Mouse (Mus musculus): ENCODE data around the gene 1110008P14Rik. TPM values are rescaled to one million over a fixed set of nuclear protein-coding genes. Genes with fewer than 3 reads are reported as not detected.

1110008P14Rik gene
- total and polyA plus RNA-seq, 3 experiments: 26.5 to 61.9 (median 61.4) TPM

GRCm38 (mm10) chr2:32425568-32425967, 43.8 kb upstream of the 1110008P14Rik start:
- Histone ChIP-seq H3K36me3 (replicated peaks) (peaks cover 31% of the 10 kb centered on the region), H3K27me3 (ENCODE audit: insufficient read depth, low read length) (no peaks in the 10 kb centered on the region), H3K9me3 (replicated peaks) (no peaks in the 10 kb centered on the region), H3K4me3 (ENCODE audit: low read depth, low read length) (no peak overlapping the region), H3K4me1 (ENCODE audit: insufficient read depth, low read depth, low read length) (peaks cover 50% of the 10 kb centered on the region)
- DNase-seq (ENCODE audit: low spot score) (no peak), ATAC-seq (ENCODE audit: extremely low read depth, insufficient number of reproducible peaks, low FRiP score, poor library complexity, severe bottlenecking) (no peak)
- TF ChIP-seq GATA1 (IDR thresholded peaks at IDR 0.05; ENCODE audit: borderline replicate concordance, low read length): no peak

- Histone ChIP-seq H3K4me3 (ENCODE audit: low read depth, low read length) (no peak overlapping the region), H3K9me3 (replicated peaks) (no peaks in the 10 kb centered on the region), H3K4me1 (ENCODE audit: insufficient read depth, low read depth, low read length) (peaks cover 50% of the 10 kb centered on the region), H3K27me3 (ENCODE audit: insufficient read depth, low read length) (no peaks in the 10 kb centered on the region), H3K36me3 (replicated peaks) (peaks cover 36% of the 10 kb centered on the region)
- ATAC-seq (ENCODE audit: extremely low read depth, insufficient number of reproducible peaks, low FRiP score, poor library complexity, severe bottlenecking) (no peak), DNase-seq (ENCODE audit: low spot score) (no peak)
- no peak for TF ChIP-seq POLR2AphosphoS5 (IDR thresholded peaks at IDR 0.05; ENCODE audit: insufficient replicate concordance, low read depth, low read length)
- TF ChIP-seq GATA1 (IDR thresholded peaks at IDR 0.05; ENCODE audit: borderline replicate concordance, low read length): no peak
- TF ChIP-seq CTCF (IDR thresholded peaks at IDR 0.05; ENCODE audit: low read depth, low read length): no peak
- no peak for TF ChIP-seq TAL1 (conservative IDR thresholded peaks at IDR 0.05; ENCODE audit: low read depth, low read length)
- no peak for TF ChIP-seq GATA2 (IDR thresholded peaks at IDR 0.05; ENCODE audit: borderline replicate concordance, low read depth, low read length)
Observed at GRCm38 (mm10) chr2:32424796-32425195, 43.1 kb upstream of the 1110008P14Rik start.

GRCm38 (mm10) chr2:32423481-32424331, 42.0 kb upstream of the 1110008P14Rik start:
- TF ChIP-seq TAL1 (conservative IDR thresholded peaks at IDR 0.05; ENCODE audit: low read depth, low read length): no peak
- TF ChIP-seq POLR2AphosphoS5 (IDR thresholded peaks at IDR 0.05; ENCODE audit: insufficient replicate concordance, low read depth, low read length): no peak
- no peak for TF ChIP-seq GATA1 (IDR thresholded peaks at IDR 0.05; ENCODE audit: borderline replicate concordance, low read length)
- TF ChIP-seq CTCF (IDR thresholded peaks at IDR 0.05; ENCODE audit: low read depth, low read length): no peak
- no peak for TF ChIP-seq GATA2 (IDR thresholded peaks at IDR 0.05; ENCODE audit: borderline replicate concordance, low read depth, low read length)
- peak; percentile 91 for ATAC-seq (ENCODE audit: extremely low read depth, insufficient number of reproducible peaks, low FRiP score, poor library complexity, severe bottlenecking)
- Histone ChIP-seq H3K4me3 (ENCODE audit: low read depth, low read length) (peak overlapping the region; percentile 65; the same call in 1 of the 2 replicates), H3K27me3 (ENCODE audit: insufficient read depth, low read length) (no peaks in the 10 kb centered on the region), H3K9me3 (replicated peaks) (no peaks in the 10 kb centered on the region), H3K4me1 (ENCODE audit: insufficient read depth, low read depth, low read length) (peaks cover 42% of the 10 kb centered on the region), H3K36me3 (replicated peaks) (peaks cover 47% of the 10 kb centered on the region)
- peak; percentile 71 for DNase-seq (ENCODE audit: low spot score)

GRCm38 (mm10) chr2:32421851-32422251, 40.1 kb upstream of the 1110008P14Rik start:
- Histone ChIP-seq H3K27me3 (ENCODE audit: insufficient read depth, low read length) (no peaks in the 10 kb centered on the region), H3K9me3 (replicated peaks) (no peaks in the 10 kb centered on the region), H3K4me3 (ENCODE audit: low read depth, low read length) (no peak overlapping the region), H3K4me1 (ENCODE audit: insufficient read depth, low read depth, low read length) (peaks cover 28% of the 10 kb centered on the region), H3K36me3 (replicated peaks) (peaks cover 60% of the 10 kb centered on the region)
- DNase-seq (ENCODE audit: low spot score): no peak
- no peak for TF ChIP-seq TAL1 (conservative IDR thresholded peaks at IDR 0.05; ENCODE audit: low read depth, low read length)
- no peak for TF ChIP-seq GATA2 (IDR thresholded peaks at IDR 0.05; ENCODE audit: borderline replicate concordance, low read depth, low read length)
- no peak for TF ChIP-seq GATA1 (IDR thresholded peaks at IDR 0.05; ENCODE audit: borderline replicate concordance, low read length)
- no peak for TF ChIP-seq CTCF (IDR thresholded peaks at IDR 0.05; ENCODE audit: low read depth, low read length)
- TF ChIP-seq POLR2AphosphoS5 (IDR thresholded peaks at IDR 0.05; ENCODE audit: insufficient replicate concordance, low read depth, low read length): no peak
- no peak for ATAC-seq (ENCODE audit: extremely low read depth, insufficient number of reproducible peaks, low FRiP score, poor library complexity, severe bottlenecking)

GRCm38 (mm10) chr2:32420647-32421046, 38.9 kb upstream of the 1110008P14Rik start:
- no peaks in the 10 kb centered on the region for H3K9me3 ChIP-seq (replicated peaks)

GRCm38 (mm10) chr2:32420066-32420608, 38.4 kb upstream of the 1110008P14Rik start:
- peaks cover 70% of the 10 kb centered on the region for H3K36me3 ChIP-seq (replicated peaks)
- peaks cover 25% of the 10 kb centered on the region for H3K4me1 ChIP-seq (ENCODE audit: insufficient read depth, low read depth, low read length)
- no peak for DNase-seq (ENCODE audit: low spot score)
- ATAC-seq (ENCODE audit: extremely low read depth, insufficient number of reproducible peaks, low FRiP score, poor library complexity, severe bottlenecking): no peak
- H3K4me3 ChIP-seq (ENCODE audit: low read depth, low read length): no peak overlapping the region
- H3K27me3 ChIP-seq (ENCODE audit: insufficient read depth, low read length): no peaks in the 10 kb centered on the region
- no peaks in the 10 kb centered on the region for H3K9me3 ChIP-seq (replicated peaks)
- TF ChIP-seq TAL1 (conservative IDR thresholded peaks at IDR 0.05; ENCODE audit: low read depth, low read length) (no peak), GATA1 (IDR thresholded peaks at IDR 0.05; ENCODE audit: borderline replicate concordance, low read length) (no peak), POLR2AphosphoS5 (IDR thresholded peaks at IDR 0.05; ENCODE audit: insufficient replicate concordance, low read depth, low read length) (no peak), GATA2 (IDR thresholded peaks at IDR 0.05; ENCODE audit: borderline replicate concordance, low read depth, low read length) (no peak), CTCF (IDR thresholded peaks at IDR 0.05; ENCODE audit: low read depth, low read length) (no peak)

More at GRCm38 (mm10) chr2:32420647-32421046, 38.9 kb upstream of the 1110008P14Rik start:
- peaks cover 25% of the 10 kb centered on the region for H3K4me1 ChIP-seq (ENCODE audit: insufficient read depth, low read depth, low read length)
- H3K27me3 ChIP-seq (ENCODE audit: insufficient read depth, low read length): no peaks in the 10 kb centered on the region
- TF ChIP-seq POLR2AphosphoS5 (IDR thresholded peaks at IDR 0.05; ENCODE audit: insufficient replicate concordance, low read depth, low read length) (no peak), GATA1 (IDR thresholded peaks at IDR 0.05; ENCODE audit: borderline replicate concordance, low read length) (no peak), CTCF (IDR thresholded peaks at IDR 0.05; ENCODE audit: low read depth, low read length) (no peak)
- DNase-seq (ENCODE audit: low spot score) (no peak), ATAC-seq (ENCODE audit: extremely low read depth, insufficient number of reproducible peaks, low FRiP score, poor library complexity, severe bottlenecking) (no peak)
- H3K36me3 ChIP-seq (replicated peaks): peaks cover 67% of the 10 kb centered on the region
- no peak overlapping the region for H3K4me3 ChIP-seq (ENCODE audit: low read depth, low read length)

All from G1E (cell line).